Mouse (Mus musculus) lung, postnatal 25 days (tissue): ENCODE results near the gene Ptbp3.

Experiments used
- DNase-seq: peaks from one replicate; pipeline ENCODE4 v3.0.0; 2022; ENCODE audit warnings: low spot score

The Ptbp3 gene

DNA sequence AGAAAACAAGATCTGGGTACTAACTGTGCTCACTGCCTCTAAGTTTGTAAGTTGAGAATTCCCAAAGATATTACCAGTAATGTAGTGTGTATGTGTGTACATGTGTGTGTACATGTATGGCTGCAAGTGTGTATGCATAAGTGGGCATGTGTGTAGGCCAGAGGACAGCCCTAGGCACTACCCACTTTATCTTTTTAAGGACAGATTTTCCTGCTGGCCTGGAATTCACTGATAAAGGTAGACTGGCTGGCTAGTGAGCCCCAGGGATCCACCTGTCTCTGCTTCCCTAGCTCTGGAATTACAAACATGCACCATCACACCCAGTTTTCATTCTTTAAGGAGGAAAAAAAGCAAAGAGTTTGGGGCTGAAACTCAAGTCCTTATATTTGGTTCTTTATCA is 6.0 kb upstream of the Ptbp3 start:
- DNase-seq: no peak

DNA sequence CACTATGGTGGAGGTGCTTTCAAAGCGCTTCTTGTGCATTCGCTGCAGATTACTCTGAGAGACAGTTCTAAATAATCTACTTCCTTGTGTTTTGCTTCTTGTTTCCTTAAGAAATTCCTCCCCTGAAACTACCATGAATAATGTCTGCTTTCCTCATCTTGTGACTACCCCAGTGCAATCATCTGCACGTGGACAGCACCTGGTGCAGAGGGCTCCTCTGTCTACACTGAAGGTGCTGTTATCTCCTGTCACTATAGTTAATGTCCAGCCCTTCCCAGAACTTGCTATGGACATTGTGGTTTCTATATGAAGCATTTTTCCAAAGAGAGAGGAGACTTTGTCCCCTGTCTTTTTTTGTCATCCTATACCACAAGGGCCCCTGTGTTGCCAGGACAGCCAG is 4.4 kb upstream of the Ptbp3 start:
- DNase-seq: no peak

DNA sequence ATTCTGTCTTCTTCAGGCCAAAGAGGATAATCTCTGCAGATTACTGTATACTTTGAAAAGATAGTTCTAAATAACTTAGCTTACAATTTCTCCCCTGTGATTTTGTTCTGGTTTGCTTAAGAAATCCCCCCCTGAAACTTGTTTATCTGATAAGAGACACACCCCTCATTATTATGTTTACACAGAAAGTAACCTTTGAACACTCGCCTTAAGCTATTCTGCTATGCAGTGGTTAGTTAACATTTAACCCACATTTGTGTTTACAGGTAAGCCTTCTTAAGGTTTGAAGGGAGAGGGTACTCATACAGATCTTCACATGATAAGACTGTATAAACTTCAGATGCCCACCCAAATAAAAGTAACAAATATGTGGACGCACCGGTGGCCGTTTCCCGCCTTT is 3.7 kb upstream of the Ptbp3 start:
- DNase-seq: no peak

DNA sequence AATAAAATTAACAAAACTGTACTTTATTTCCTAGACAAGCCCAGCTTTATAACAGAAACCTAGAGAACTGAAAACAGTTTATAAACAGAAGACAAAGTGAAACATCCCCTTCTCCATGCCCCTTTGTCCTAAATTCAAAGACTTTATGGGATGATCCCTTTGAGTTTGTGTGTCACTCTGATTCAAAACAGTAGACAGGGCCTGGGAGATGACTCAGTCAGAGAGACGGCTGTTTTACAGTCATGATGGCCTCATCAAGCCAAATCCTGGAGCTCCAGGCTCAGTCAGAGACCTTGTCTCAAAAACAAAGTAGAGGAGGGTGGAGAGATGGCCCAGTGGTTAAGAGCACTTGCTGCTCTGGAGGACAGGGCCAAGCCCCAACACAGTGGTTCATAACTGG is 2.7 kb upstream of the Ptbp3 start:
- DNase-seq: no peak

DNA sequence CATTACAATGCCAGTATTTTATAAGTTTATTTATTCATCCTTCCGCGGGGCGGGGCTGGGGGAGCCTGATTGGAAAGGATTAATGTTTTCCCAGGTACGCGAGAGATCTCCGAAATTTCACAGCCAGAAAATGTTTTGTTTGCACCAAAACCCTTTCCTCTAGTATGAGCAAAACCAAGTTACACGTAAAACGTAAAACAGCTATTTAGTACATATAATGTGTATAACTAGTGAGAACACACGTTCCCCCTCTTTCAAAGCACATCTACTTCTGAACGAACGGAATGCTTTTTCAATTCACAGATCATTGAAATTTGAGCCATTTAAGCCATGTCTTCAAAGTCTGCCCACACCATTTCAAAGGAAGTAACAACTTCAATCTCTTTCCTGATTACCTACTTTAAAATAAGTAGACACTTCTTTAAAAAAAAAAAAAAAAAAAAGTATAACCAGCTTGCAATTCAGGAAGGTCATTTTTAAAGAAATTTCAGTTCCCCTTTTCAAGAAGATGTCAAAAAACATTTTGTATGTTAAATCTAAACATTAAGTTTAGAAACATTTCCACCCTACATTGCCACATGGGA is 905 bp upstream of the Ptbp3 start:
- no peak for DNase-seq

DNA sequence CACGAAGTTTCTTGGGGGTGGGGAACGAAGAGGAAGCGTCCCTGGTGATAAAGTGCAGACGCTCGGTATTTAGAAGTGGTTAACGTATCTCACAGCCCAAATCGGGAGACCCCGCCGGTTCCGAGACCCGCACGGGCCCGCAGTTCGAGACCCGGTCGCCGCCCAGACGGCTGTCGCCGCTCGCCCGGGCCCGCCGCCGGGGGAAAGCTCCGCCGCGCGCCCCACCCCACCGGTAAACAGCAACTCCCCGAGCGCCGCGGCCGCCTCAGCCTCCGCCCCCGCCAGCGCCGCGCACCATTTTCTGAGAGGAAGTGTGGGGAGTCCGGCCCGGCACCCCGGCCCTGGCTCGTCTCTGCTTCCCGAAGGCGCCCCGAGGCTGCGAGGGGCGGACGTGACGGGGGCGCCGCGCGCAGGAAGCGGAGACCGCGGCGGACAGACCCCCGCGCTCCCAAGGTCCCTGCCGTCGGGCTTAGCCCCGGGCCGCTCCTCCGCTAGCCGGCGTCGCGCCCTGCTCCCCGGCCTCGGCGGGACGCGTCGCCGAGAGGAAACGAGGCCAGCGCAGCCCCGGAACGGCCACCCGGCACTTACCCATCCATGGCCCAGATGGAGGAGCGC is 497 bp downstream of the Ptbp3 start:
- peak; percentile 82 for DNase-seq

DNA sequence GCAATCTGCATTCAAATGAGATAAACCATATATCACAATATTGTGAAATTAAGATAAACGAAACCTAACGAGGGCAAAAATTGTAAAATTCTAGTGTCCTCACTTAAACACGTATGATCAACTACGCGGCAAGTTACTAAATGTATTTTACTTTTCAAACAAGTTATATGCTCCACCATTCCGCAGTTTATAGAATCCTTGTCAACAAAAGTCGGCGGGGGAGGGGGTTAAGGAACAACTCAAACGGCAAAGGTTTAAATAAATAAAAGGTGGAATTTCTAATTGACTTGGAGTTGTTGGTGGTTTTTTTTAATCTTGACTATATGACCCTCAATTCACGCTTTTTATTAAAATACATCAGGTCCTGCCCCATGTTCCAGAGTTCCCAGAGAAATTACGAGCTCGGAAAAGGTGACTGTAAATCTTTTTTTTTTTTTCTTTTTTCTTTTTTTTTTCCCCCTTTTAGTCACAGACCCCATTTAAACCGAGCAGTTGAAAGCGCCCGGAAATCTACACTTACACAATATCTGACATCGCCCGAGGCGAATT is 1.1 kb downstream of the Ptbp3 start:
- DNase-seq: no peak

DNA sequence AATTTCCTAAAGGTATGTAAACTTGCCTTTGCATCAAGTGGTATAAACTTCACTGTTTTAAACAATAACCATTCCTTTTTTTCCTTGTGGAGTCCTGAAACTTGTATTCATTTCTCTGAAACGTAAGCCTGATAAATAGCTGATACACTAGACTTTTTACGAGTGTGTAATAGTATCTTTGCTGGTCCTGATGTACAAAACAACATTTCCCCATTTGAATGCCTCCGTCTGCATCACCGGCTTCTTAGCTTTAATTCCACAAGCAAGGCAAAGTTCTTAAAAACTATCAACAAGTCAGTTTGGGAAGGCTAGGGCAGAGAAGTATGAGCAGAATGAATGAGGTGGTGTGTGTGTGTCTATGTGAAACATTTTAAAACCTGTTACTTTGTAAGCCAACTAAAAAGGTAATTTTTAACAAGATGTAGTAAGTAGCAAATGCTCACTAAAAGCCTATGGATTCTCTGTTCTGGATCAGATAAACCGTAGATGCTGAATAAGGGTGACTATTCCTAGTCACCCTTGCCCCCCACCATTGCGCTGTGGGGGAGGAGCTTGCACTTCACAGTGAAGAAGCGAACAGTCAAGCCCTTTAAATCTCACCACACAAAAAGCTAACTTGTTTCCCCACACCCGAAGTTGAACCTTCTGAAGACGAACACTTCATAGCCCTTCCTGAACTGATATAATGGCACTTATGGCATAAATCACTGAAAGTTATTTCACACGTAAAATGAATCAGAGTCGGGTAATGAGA is 1.9 kb downstream of the Ptbp3 start:
- DNase-seq: no peak

DNA sequence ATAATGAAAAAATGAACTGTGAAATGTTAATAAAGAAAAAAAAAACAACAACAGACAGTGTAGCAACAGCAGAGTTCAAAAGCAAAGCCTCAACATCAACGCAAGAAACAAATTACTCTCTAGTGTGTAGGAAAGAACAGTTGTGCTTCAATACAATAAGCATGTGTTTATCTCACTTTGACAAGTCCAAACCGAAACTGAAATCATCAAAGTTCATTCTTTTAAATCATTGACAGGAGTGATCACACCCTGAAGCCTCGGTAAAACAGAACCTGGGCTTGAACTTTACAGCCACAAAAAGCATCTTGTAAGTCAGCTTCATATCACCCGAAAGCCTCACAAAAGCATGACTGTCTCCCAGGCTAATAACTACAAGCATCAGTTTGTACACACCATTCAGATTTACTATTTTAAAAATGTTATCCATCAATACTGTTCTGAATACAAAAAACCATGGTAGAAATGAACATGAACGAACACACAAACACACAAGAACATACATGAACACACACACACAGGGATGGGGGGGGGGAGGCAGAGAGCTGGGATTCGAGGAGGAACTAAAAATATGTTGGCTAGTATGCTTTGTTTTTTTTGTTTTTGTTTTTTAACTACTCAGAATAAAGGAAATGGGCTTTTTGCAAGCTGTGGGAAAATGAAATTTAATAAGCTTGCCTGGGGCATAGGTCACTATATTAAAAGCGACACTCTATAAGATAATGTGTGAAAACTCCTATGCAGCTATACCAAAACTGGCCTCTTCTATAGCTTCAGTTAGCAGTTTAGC is 2.7 kb downstream of the Ptbp3 start:
- peak; percentile 31 for DNase-seq

GRCm38 (mm10) chr4:59544654-59545053 is 4.5 kb downstream of the Ptbp3 start:
- no peak for DNase-seq

DNA sequence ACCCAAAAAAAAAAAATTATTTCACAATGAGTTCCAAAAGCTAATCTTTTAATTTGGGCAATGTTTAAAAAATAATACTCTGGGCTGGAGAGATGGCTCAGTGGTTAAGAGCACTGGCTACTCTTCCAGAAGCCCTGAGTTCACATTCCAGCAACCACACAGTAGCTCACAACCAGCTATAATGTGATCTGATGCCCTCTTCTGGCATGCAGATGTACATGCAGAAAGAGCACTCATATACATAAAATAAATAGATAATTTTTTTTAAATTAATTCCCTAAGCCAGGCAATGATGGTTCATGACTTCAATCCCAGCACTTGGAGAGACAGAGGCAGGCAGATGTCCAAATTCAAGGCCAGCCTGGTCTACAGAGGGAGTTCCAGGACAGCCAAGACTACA is 6.2 kb downstream of the Ptbp3 start:
- DNase-seq: no peak

DNA sequence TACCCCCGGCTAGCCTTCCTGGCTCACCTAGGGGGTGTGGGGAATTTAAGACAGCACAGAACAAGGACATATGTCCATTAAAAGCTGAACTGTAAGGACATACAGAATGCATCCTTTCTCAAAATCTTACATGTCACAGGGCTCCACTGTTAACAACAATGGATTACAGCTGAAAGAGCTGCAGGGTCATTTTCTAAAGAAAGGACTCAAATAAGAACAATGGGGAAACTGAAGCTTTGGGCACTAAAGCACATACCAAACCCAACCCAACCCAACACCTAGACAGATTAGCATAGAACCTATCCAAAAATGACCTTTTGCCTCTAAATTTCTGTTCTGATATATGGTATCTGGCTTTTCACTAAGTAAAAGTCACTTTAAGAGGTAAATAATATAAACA is 12.9 kb downstream of the Ptbp3 start:
- DNase-seq: no peak

- DNase-seq: no peak
Observed at GRCm38 (mm10) chr4:59535624-59536023, 13.5 kb downstream of the Ptbp3 start.

DNA sequence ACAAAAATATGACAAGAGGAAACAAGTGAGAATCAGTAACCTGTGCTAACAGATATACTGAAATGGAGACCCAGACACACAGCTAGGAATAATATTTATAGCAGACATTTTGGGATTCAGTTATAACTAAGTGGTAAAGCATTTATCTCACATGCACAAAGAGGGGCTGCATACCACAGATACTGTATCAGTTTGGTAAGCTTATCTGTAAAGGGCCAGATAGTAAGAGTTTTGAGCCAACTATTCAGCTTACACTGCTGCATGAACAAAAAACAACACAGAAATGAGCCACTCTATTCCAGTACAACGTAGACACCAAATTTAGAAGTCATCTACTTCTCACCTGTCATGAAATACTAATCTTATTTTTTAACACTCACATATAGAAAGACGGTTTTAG is 15.9 kb downstream of the Ptbp3 start:
- no peak for DNase-seq

- no peak for DNase-seq
Observed at GRCm38 (mm10) chr4:59531172-59531571, 18.0 kb downstream of the Ptbp3 start.

DNA sequence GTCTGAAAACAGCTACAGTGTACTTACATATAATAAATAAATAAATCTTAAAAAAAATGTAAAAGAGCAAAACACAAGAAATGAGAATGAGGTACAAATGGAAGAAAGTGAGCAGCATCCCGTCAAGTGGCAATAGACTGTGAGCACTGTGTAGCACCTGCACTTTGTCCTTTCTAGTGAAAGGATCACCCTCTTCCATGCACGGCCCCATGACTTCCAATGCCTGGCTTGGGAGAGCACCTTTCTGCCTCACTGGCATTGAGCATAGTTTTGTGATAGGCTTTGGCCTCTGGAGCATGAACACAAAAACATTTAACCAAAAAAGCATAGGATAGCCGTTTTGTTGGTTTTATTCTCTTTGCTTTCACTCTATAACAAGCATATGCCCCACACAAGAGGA is 21.7 kb downstream of the Ptbp3 start:
- DNase-seq: no peak

DNA sequence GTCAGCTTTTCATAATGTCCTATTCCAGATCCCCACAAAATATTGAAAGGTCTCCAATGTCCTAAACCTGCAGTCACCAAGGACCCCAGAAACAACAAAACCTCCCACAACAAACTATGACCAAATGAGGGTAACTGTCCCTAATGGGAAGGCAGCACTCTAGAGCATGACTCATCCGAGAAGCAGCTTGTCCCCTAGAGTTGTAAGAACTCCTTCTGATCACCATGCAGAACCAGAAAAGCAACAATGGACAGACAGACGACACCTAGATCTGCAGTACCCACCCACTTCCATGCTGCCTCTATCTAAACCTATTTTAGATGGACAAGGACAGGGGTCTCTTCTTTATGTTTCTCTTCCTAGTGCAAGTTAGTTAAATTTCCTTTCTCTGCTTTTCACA is 22.4 kb downstream of the Ptbp3 start:
- no peak for DNase-seq

GRCm38 (mm10) chr4:59524875-59525274 is 24.3 kb downstream of the Ptbp3 start:
- no peak for DNase-seq

DNA sequence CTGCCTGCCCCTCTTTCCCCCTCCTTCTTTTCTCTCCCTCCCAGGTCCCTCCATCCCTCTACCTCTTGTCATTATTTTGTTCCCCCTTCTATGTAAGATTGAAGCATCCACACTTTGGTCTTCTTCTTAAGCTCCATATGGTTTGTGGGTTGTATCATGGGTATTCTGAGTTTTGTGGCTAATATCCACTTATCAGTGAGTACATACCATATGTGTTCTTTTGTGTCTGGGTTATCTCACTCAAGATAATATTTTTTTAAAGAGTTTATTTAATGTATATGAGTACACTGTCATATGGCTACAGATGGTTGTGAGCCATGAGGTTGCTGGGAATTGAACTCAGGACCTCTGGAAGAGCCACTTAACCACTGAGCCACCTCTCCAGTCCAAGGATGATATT is 38.8 kb downstream of the Ptbp3 start:
- DNase-seq: no peak

- no peak for DNase-seq
Observed at GRCm38 (mm10) chr4:59509558-59509957, 39.6 kb downstream of the Ptbp3 start.

DNA sequence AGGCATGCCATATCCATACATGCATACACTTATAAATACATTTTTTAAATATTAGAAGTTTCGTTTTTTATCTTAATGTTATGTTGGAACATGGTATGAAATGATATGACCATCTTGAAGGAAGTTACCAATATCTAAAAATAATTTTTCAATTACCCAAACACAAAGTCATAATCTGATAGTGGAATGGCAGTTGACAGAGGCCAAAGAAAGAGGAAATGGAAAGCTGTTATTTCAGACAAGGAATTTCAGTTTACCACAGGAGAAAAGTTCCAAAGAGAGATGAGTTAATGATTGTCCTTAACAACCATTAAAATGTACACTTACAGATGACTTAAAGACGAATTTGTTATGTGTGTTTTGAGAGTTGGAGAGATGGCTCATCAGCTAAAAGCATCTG is 41.4 kb downstream of the Ptbp3 start:
- no peak for DNase-seq

DNA sequence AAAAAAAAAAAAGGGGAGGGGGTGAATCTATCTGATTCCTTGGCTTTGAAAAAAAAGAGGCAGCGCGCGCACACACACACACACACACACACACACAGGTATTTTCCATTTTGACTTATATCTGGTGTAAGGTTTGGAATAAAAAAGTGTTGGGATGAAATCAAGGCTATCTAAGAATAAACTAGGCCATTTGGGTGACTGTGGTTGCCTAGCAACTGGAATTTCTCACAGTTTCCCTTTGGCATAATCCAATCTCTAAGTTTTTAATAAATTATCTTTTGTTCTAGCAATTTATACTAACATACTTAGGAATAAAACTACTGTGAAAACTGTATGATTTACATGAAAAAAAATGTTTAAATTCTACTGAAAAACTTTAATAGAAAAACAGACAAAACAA is 42.5 kb downstream of the Ptbp3 start:
- no peak for DNase-seq

DNA sequence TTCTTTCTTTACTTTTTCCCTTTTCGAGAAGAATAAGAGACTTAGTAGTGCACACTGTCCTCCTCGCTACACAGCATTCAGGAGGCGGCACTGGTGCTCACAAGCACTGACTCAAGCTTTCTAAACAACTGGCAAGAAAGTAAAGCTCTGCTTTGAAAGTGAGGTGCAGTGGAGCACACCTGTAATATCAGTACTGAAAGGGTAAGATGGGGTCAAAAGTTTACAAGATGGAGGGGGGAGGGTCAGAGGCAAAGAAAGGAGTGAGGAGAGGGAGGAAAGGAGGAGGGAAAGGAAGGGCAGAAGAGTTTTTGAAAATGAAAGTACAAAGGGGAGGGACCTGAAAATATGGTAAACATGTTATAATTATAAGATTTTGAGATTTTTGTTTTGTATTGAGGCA is 43.7 kb downstream of the Ptbp3 start:
- DNase-seq: no peak
